Mouse (Mus musculus): ENCODE results near the gene Olfr1216.
"Not testable (repeated sequence)": the region's sequence is repeated elsewhere in the genome, so short reads cannot be mapped to it uniquely, and the experiment has no call there.

Olfr1216 gene

DNA sequence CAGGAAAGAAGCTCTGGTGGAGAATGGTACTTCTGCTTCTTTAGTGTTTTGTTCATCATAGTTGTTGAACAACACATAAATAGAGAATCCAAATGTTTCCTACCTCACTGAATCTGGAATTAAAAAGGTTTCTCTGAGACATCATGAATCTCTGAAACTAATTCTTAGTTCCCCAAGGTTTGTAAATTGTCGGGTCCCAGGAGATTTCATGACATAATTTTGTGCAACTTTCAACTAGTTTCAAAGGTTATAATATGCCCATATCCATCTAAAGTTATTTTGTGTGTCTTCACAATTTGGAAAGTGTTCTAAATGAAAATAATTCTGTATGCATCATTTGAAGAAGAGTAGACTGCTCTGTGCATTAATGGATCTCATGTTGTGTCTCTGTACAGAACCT lies at the start of gene Olfr1216:
TSS of gene Olfr1216 (minus strand) at position 101 of the 400 bp plus-strand sequence.
- ATAC-seq (ENCODE audit: insufficient number of reproducible peaks, low FRiP score, low TSS enrichment): no peak

DNA sequence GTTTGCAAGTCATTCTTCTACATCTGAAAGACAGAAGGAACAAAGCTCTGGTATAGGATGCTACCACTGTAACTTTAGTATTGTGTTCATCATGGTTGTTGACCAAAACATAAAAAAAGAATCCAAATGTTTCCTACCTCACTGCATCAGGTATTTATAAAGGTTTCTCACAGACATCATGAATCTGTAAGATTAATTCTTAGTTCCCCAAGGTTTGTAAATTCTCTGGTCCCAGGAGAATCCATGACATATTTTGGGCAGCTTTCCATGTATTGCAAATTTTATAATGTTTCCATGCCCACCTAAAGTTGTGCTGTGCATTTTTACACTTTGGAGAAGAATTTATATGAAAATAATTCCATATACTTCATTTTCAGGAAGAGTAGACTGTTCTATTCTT lies 42.9 kb upstream of the Olfr1216 start, which contains the start of gene Olfr1218:
TSS of gene Olfr1218 (minus strand) at position 101 of the 400 bp plus-strand sequence.
- no peak for ATAC-seq (ENCODE audit: insufficient number of reproducible peaks, low FRiP score, low TSS enrichment)

DNA sequence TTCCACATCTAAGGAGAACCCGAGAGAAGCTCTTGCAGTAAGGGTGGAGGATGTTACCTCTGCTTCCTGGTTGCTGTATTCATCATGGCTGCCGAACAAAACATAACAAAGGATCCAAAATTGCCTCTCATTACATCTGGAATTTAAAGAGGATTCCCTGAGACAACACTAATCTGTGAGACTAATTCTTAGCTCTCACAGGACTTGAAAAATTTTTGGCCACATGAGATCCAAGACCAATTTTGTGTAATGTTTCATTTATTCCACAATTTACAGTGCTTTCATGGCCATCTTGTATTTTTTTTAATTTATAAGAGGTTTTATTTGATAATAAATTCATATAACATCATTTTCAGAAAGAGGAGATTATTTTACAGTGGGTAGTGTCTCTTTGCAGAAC lies 13.8 kb upstream of the Olfr1216 start, which contains the start of gene Olfr1217:
TSS of gene Olfr1217 (minus strand) at position 101 of the 400 bp plus-strand sequence.
- ATAC-seq (ENCODE audit: insufficient number of reproducible peaks, low FRiP score, low TSS enrichment): no peak

DNA sequence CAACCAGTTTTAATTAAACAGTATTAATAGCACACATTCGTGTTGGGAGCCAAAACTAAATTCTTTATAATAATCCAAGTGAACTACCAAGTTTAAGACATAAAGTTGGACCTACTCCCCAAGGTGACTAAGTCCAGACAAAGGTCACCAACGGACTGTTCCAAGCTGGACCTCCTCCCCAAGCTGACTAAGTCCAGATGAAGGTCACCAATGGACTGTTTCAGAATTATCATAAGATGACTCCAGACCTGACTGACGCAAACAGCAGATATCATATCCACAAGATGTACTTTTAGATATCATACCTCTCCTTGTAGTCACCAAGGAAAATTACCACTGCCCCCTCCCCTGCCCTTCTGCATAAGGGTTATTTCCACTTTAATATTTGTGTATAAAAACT lies 3.3 kb upstream of the Olfr1216 start:
- ATAC-seq (ENCODE audit: insufficient number of reproducible peaks, low FRiP score, low TSS enrichment): not testable (repeated sequence)

DNA sequence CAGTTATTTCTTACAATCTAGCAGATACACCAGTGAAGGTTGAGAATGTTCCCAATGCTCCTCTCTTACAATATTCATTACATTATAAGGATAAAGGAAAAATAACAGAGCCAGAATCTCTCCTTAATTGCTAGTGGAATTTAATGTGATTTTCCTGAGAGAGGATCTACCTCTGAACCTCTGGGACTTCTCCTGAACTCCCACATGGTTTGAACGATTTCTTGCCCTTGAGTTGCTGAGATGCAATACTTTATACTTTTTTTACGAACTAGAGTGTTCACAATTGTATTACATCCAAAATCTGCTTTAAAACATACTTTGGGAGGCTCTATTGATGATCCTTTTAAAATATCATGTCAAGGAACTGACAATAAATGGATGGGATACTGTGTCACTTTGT lies 11.3 kb downstream of the Olfr1216 start, which contains the start of gene Olfr1215:
TSS of gene Olfr1215 (minus strand) at position 101 of the 400 bp plus-strand sequence.
- ATAC-seq (ENCODE audit: insufficient number of reproducible peaks, low FRiP score, low TSS enrichment): no peak

DNA sequence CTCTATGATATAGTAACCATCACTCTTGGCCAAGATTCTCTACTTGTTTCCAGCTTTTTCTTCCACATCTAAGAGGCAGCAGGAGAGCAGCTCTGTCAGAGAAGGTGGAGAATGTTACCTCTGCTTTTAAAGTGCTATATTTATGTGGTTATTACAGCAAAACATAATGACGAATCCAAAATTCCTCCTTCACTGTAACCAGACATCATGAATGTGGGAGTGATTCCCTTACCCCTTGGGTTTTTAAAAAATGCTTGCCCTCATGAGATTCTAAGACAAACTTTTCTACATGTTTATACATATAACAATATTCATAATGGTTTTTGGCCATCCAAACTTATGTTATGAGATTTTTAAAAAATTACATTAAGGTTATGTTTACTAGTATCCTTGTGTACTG lies 25.6 kb downstream of the Olfr1216 start, which contains the start of gene Olfr1214:
TSS of gene Olfr1214 (minus strand) at position 101 of the 400 bp plus-strand sequence.
- no peak for ATAC-seq (ENCODE audit: insufficient number of reproducible peaks, low FRiP score, low TSS enrichment)

DNA sequence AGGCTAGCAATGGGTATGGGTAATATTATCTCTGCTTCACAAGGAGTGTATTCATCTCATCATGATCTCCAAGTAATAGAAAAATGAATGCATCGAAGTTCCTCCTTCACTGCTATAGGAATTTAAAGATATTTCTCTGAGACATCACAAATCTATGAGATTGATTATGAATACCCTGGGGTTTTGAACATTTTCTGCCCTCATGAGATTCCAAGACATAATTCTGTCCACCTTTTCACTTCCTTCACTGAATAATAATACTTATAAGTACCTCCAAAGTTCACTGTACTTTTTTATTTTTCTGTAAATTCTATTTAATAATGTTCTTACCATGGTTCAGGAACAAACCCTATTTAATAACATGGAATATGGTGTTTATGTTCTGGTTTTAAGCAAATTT lies 38.0 kb downstream of the Olfr1216 start, which contains the start of gene Gm13762:
TSS of gene Gm13762 (minus strand) at position 101 of the 400 bp plus-strand sequence.
- ATAC-seq (ENCODE audit: insufficient number of reproducible peaks, low FRiP score, low TSS enrichment): no peak

Data from cerebellum, adult (tissue).